Mouse (Mus musculus) intestine, postnatal 0 days (tissue): ENCODE data around the gene Snx4. TPM values are rescaled to one million over a fixed set of nuclear protein-coding genes. Genes with fewer than 3 reads are reported as not detected.

Experiments used
- ATAC-seq: fragments of 200-750 bp; cut with Nextera tagmentation; 2 replicates; pipeline ENCODE4 v1.8.0; 2017; ENCODE audit warnings: mild to moderate bottlenecking, moderate TSS enrichment, moderate library complexity
- H3K27ac ChIP-seq: fragments of 300-500 bp; sonication (generic); 2 replicates; pipeline ENCODE4 v1.5.1; 2014; ENCODE audit warnings: mild to moderate bottlenecking, low read depth, low read length, moderate library complexity
- H3K27me3 ChIP-seq: fragments of 300-500 bp; sonication (generic); replicated peaks from 2 replicates; pipeline ENCODE4 v1.6.1; 2014; ENCODE audit warnings: low read length, mixed read lengths; ENCODE audit not compliant: control insufficient read depth, insufficient read depth
- H3K36me3 ChIP-seq: fragments of 300-500 bp; sonication (generic); 2 replicates; pipeline ENCODE4 v1.6.1; 2014; ENCODE audit warnings: mild to moderate bottlenecking, moderate library complexity; ENCODE audit not compliant: control insufficient read depth, insufficient read depth
- H3K4me1 ChIP-seq: fragments of 300-500 bp; sonication (generic); replicated peaks from 2 replicates; pipeline ENCODE4 v1.6.1; 2014; ENCODE audit warnings: antibody characterized with exemption, low read length, mixed read lengths; ENCODE audit not compliant: control insufficient read depth, insufficient read depth
- H3K4me2 ChIP-seq: fragments of 300-500 bp; sonication (generic); replicated peaks from 2 replicates; pipeline ENCODE4 v1.6.1; 2014; ENCODE audit warnings: low read depth, mild to moderate bottlenecking, moderate library complexity
- H3K4me3 ChIP-seq: fragments of 300-500 bp; sonication (generic); 2 replicates; pipeline ENCODE4 v1.5.1; 2014; ENCODE audit warnings: low read depth, low read length
- H3K9ac ChIP-seq: fragments of 300-500 bp; sonication (generic); 2 replicates; pipeline ENCODE4 v1.6.1; 2014; ENCODE audit warnings: mild to moderate bottlenecking, low read depth, low read length
- H3K9me3 ChIP-seq: fragments of 300-500 bp; sonication (generic); 2 replicates; pipeline ENCODE4 v1.6.1; 2016; ENCODE audit warnings: mixed run types; ENCODE audit not compliant: control insufficient read depth
- CTCF ChIP-seq: sonication (generic); IDR thresholded peaks from 2 replicates; pipeline ENCODE4 v1.5.1; 2016; ENCODE audit warnings: low read depth, mild to moderate bottlenecking, control low read depth, antibody characterized with exemption, moderate library complexity
- WGBS: fragments of 180-500 bp; shearing (Covaris S2); extraction: QIAGEN DNeasy Blood & Tissue Kit; methylation state at CpG from one replicate; pipeline ENCODE4 v1.1.7; 2014; 5-methylcytosine and 5-hydroxymethylcytosine counted together
- polyA plus RNA-seq: library from polyadenylated mRNA; unstranded; fragments of >200 nt; fragmentation: Nextera tagmentation; extraction: Ambion mirVana; gene quantifications from 2 replicates; pipeline ENCODE4 v1.2.1, GENCODE M21; 2015

Snx4 gene
- polyA plus RNA-seq, 1 experiment from 2014 or later: 103 TPM

DNA sequence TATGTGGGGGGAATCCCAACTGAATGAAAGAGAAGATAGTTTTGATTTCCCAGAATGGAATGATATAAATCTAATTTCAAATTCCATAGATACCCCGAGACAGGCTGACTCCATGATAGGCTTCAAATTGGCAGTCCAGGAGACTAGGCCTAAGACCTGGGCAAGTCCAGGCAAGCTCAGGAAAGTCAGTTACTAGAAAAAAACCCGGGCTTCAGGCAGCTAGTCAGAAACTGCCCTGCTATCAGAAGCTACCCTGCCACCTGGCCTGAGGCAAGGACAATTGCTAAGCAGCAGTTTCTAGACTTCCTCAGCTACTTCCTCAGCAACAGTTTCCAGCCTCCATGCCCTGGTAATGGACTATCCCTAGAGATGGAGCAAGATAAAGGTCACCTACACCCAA, 4.2 kb upstream of the Snx4 start:
- Histone ChIP-seq H3K4me1 (no peaks in the 10 kb centered on the region), H3K27ac (no peak overlapping the region), H3K9ac (no peak overlapping the region), H3K9me3 (no peaks in the 10 kb centered on the region), H3K4me3 (no peak overlapping the region), H3K36me3 (peaks cover 22% of the 10 kb centered on the region), H3K27me3 (no peaks in the 10 kb centered on the region), H3K4me2 (no peak overlapping the region)
- ATAC-seq: no peak
- 76% methylated on average over 2 of the region's 2 CpGs for WGBS
- no peak for TF ChIP-seq CTCF

DNA sequence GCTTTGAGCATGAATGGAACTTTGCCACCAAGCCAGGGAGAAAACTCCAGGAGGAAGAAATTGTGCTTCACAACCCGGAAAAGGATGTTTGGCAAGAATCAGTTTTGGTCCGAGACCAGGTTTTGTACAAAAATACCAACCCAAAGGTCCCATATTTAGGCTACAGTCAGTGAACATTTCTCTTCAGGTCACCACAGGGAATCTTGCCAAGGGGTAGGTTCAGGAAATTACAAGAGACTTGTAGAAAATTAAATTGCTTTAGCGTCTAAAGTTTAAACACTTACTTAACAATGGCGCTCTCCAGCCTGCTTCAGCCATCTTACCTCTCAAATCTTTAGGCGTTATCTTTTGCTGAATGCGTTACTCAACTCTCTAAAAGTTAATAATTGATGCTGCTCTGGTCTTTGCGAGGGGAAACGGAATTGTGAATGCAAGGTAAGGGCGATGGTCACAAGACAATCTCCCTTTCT, 556 bp upstream of the Snx4 start:
- Histone ChIP-seq H3K4me3 (peak overlapping the region; percentile 89), H3K9me3 (no peaks in the 10 kb centered on the region), H3K36me3 (no peaks in the 10 kb centered on the region), H3K27ac (peak overlapping the region; percentile 97), H3K4me1 (no peaks in the 10 kb centered on the region), H3K4me2 (peak overlapping the region; percentile 71), H3K27me3 (no peaks in the 10 kb centered on the region), H3K9ac (peak overlapping the region; percentile 97)
- 4% methylated on average over 9 of the region's 9 CpGs for WGBS
- ATAC-seq: peak; percentile 68
- TF ChIP-seq CTCF: no peak

DNA sequence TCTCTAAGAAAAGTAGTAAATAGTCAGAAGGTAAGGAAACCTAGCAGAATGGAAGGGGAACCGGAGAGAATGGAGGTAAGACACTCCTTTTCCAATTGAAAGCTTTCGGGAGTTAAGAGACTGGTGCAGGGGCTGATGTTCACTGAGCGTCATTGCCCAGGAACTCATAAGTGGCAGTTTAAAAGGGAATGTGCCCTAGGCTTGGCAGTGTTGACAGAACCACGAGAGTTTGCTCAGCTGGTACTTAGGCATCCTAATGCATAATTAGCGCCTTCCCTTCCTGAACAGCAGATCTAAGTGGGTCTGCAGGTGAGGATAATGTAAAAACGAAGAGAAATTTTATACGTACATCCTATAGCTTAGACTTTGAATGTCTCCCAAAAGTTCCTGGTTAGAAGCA, 4.4 kb downstream of the Snx4 start:
- no peak overlapping the region for H3K9ac ChIP-seq
- no peak for ATAC-seq

DNA sequence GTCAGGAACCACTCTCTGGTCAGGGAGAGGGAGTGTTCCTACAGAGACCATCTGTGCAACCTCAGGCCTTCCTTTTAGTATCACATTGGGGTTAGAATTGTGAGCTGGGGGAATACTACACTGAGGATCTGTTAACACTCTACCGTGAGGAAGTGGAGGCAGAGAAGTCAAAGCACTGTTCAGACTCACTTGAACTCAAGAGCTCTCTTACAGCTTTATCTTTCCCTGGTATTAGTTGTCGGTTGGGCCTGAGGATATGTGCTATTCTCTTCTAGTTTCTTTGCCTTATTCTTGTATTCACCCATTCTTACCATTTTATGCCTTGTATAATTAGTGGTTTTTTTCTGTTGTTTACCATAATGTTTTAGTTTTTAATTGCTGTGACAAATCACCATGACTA, 7.3 kb downstream of the Snx4 start:
- no peak overlapping the region for H3K27ac ChIP-seq
- WGBS: 82% methylated on average over 2 of the region's 2 CpGs
- no peak overlapping the region for H3K9ac ChIP-seq
- H3K27me3 ChIP-seq: no peaks in the 10 kb centered on the region
- TF ChIP-seq CTCF: no peak
- ATAC-seq: no peak
- no peaks in the 10 kb centered on the region for H3K9me3 ChIP-seq
- no peak overlapping the region for H3K4me2 ChIP-seq
- H3K4me1 ChIP-seq: 0 out of 2 replicates have a peak, but pooled peaks cover 3% of the 10 kb centered on the region
- no peak overlapping the region for H3K4me3 ChIP-seq
- peaks cover 7% of the 10 kb centered on the region for H3K36me3 ChIP-seq

More for the DNA sequence above, 4.4 kb downstream of the Snx4 start:
- no peak overlapping the region for H3K4me2 ChIP-seq
- 0 out of 2 replicates have a peak, but pooled peaks cover 3% of the 10 kb centered on the region for H3K4me1 ChIP-seq
- H3K27me3 ChIP-seq: no peaks in the 10 kb centered on the region
- H3K27ac ChIP-seq: no peak overlapping the region
- TF ChIP-seq CTCF: no peak
- no peaks in the 10 kb centered on the region for H3K9me3 ChIP-seq
- WGBS: 71% methylated on average over 7 of the region's 7 CpGs
- H3K4me3 ChIP-seq: no peak overlapping the region
- peaks cover 3% of the 10 kb centered on the region; the same call in 1 of the 2 replicates for H3K36me3 ChIP-seq

DNA sequence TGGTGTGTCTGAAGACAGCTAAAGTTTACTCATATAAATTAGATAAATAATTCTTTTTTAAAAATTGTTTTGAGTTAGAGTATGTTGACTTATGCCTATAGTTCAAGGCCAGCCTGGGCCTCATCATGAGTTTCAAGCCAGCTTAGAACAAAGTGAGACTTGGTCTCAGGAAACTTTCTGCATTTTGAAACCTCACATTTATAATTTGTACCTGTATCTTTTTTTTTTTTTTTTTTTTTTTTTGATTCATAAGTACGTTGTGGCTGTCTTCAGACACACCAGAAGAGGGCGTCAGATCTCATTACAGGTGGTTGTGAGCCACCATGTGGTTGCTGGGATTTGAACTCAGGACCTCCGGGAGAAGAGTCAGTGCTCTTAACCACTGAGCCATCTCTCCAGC, 8.6 kb downstream of the Snx4 start:
- no peak for TF ChIP-seq CTCF
- ATAC-seq: no peak

DNA sequence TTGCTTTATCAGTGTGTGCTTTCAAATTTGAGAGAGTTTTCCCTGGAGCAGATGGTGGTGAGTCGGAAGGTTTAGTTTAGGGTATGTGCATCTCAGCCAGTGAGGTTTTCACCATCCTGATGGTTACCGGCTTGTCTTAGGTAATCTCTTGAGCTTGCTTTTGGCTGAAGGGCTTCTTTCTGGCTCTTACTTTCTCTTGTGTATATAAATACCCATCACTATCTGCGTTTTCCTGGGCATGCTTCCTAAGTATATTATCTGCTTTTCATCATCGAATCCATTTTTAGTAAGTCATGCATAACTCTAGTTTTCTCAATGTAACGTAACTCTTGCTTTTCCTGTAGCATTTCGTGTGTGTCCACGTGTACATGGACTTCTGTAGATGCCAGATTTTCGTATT, 9.6 kb downstream of the Snx4 start:
- ATAC-seq: no peak
- Histone ChIP-seq H3K4me3 (no peak overlapping the region), H3K4me2 (no peak overlapping the region), H3K27me3 (no peaks in the 10 kb centered on the region), H3K27ac (no peak overlapping the region), H3K9ac (no peak overlapping the region), H3K36me3 (peaks cover 15% of the 10 kb centered on the region), H3K9me3 (no peaks in the 10 kb centered on the region), H3K4me1 (peaks cover 9% of the 10 kb centered on the region; the same call in 1 of the 2 replicates)
- 70% methylated on average over 8 of the region's 8 CpGs for WGBS
- TF ChIP-seq CTCF: no peak

More for the DNA sequence above, 8.6 kb downstream of the Snx4 start:
- Histone ChIP-seq H3K4me1 (0 out of 2 replicates have a peak, but pooled peaks cover 3% of the 10 kb centered on the region), H3K9ac (no peak overlapping the region), H3K27me3 (no peaks in the 10 kb centered on the region), H3K9me3 (no peaks in the 10 kb centered on the region), H3K4me2 (no peak overlapping the region), H3K4me3 (no peak overlapping the region), H3K27ac (no peak overlapping the region), H3K36me3 (peaks cover 10% of the 10 kb centered on the region)
- WGBS: 84% methylated on average over 3 of the region's 3 CpGs

DNA sequence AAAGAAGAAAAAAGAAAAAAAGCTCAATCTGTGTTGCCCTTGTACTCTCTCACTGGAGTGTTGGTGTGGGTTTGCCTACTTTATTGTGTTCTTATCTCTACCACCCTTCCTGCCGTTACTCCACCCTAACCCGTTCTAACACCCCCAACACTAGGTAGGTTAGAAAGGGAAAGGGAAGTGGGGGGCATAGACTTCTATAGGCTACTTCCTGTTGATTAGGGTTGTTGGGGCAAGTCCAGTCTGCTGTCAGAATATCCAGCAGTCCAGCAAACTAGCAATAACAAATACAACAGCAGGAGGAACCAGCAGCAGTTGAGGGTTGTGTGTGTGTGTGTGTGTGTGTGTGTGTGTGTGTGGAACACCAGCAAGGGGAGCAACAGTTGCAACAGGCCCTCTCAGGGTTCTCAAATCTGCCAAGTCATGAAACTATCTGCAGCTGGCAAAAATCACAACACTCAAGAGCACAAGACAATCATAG, 10.4 kb downstream of the Snx4 start:
- no peak overlapping the region for H3K4me3 ChIP-seq
- H3K27ac ChIP-seq: no peak overlapping the region

More for the DNA sequence above, 10.4 kb downstream of the Snx4 start:
- WGBS: 11% methylated on average over 2 of the region's 2 CpGs
- peaks cover 17% of the 10 kb centered on the region for H3K36me3 ChIP-seq
- H3K4me2 ChIP-seq: no peak overlapping the region
- no peaks in the 10 kb centered on the region for H3K9me3 ChIP-seq
- no peak overlapping the region for H3K9ac ChIP-seq
- no peak for ATAC-seq
- peaks cover 11% of the 10 kb centered on the region; the same call in 1 of the 2 replicates for H3K4me1 ChIP-seq
- TF ChIP-seq CTCF: no peak
- H3K27me3 ChIP-seq: no peaks in the 10 kb centered on the region
